Mouse (Mus musculus) stomach, postnatal 0 days (tissue): ENCODE results near the gene Cdc20. TPM values are rescaled to one million over a fixed set of nuclear protein-coding genes. Genes with fewer than 3 reads are reported as not detected.

ENCODE experiments used
- ATAC-seq: fragments of 200-750 bp; cut with Nextera tagmentation; 2 replicates; pipeline ENCODE4 v1.8.0; 2017; ENCODE audit not compliant: low FRiP score, low TSS enrichment
- DNase-seq: peaks from one replicate; pipeline ENCODE4 v3.0.0-alpha.2; 2016; ENCODE audit warnings: low spot score
- H3K27ac ChIP-seq: fragments of 300-500 bp; sonication (generic); replicated peaks from 2 replicates; pipeline ENCODE4 v1.5.1; 2014; ENCODE audit warnings: mild to moderate bottlenecking, control low read depth
- H3K27me3 ChIP-seq: fragments of 300-500 bp; sonication (generic); 2 replicates; pipeline ENCODE4 v1.6.1; 2014; ENCODE audit warnings: low read length; ENCODE audit not compliant: control insufficient read depth, insufficient read depth
- H3K36me3 ChIP-seq: fragments of 300-500 bp; sonication (generic); 2 replicates; pipeline ENCODE4 v1.6.1; 2014; ENCODE audit warnings: low read length, mixed read lengths; ENCODE audit not compliant: control insufficient read depth, insufficient read depth
- H3K4me1 ChIP-seq: fragments of 300-500 bp; sonication (generic); replicated peaks from 2 replicates; pipeline ENCODE4 v1.6.1; 2014; ENCODE audit warnings: antibody characterized with exemption; ENCODE audit not compliant: control insufficient read depth, insufficient read depth
- H3K4me2 ChIP-seq: fragments of 300-500 bp; sonication (generic); replicated peaks from 2 replicates; pipeline ENCODE4 v1.6.1; 2014; ENCODE audit warnings: low read depth, mild to moderate bottlenecking, control low read depth, moderate library complexity
- H3K4me3 ChIP-seq: fragments of 300-500 bp; sonication (generic); 2 replicates; pipeline ENCODE4 v1.5.1; 2014; ENCODE audit warnings: low read depth, low read length, control low read depth
- H3K9ac ChIP-seq: fragments of 300-500 bp; sonication (generic); 2 replicates; pipeline ENCODE4 v1.6.1; 2014; ENCODE audit warnings: mild to moderate bottlenecking, low read length, control low read depth, mixed read lengths
- H3K9me3 ChIP-seq: fragments of 300-500 bp; sonication (generic); 2 replicates; pipeline ENCODE4 v1.6.1; 2016; ENCODE audit warnings: low read length; ENCODE audit not compliant: control insufficient read depth
- CTCF ChIP-seq: IDR thresholded peaks from 2 replicates; pipeline ENCODE4 v1.5.1; 2016; ENCODE audit warnings: antibody characterized with exemption, low read depth, mild to moderate bottlenecking, moderate library complexity
- EP300 ChIP-seq: optimal IDR thresholded peaks from 2 replicates; pipeline ENCODE3; 2016; ENCODE audit warnings: antibody characterized with exemption
- WGBS: fragments of 180-500 bp; shearing (Covaris S2); extraction: QIAGEN DNeasy Blood & Tissue Kit; methylation state at CpG from one replicate; pipeline ENCODE4 v1.1.7; 2014; 5-methylcytosine and 5-hydroxymethylcytosine counted together
- polyA plus RNA-seq: library from polyadenylated mRNA; unstranded; fragments of >200 nt; fragmentation: Nextera tagmentation; extraction: Ambion mirVana; gene quantifications from 2 replicates; pipeline ENCODE4 v1.2.1, GENCODE M21; 2015

Cdc20 gene
- polyA plus RNA-seq, 1 experiment from 2014 or later = 67.3 TPM

DNA sequence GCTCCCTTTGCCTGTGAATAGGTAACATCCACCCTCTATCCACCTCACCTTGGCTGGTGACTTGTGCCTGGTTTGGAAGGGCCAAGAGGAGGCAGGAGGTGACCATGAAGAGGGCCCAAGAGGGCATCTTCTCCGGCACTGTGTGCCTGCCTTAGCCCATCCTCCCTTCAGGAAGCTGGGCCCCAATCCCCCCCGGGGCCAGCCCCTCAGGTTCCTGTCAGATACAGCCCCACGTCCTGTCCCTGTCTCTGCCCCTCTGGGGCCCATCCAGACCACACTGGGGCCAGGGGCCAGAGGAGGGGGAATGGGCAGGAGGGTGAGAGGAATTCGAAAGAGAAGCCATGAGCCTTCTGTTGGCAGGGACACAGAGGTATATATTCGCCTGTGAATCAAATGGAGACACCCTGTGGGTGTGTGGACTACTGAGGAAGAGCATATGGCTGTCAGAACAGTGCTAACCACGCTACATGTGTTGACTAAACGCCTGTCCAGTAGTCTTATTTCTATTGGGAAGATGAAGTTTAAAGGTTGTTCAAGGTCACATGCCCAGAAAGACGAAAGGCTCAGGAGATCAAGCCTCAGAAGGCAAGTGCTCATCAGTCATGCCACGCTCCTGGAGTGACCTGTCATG is 20.3 kb upstream of the Cdc20 start, which contains the start of gene Mpl:
Gene Mpl (minus strand): TSS at position 169 of the 631 bp plus-strand sequence.
- 0 out of 2 replicates have a peak, but pooled peaks have one; percentile 35 for ATAC-seq
- 57% methylated on average over 9 of the region's 9 CpGs for WGBS
- no peak for DNase-seq
- H3K9ac ChIP-seq = no peak within 1 kb of the TSS
- H3K4me3 ChIP-seq = no peak within 1 kb of the TSS
- TF ChIP-seq CTCF (no peak), EP300 (no peak)
- no peaks in the 10 kb centered on the region for H3K36me3 ChIP-seq
- no peak within 1 kb of the TSS for H3K4me2 ChIP-seq
- H3K4me1 ChIP-seq = no peaks in the 10 kb centered on the region
- H3K27me3 ChIP-seq = no peaks in the 10 kb centered on the region
- no peaks in the 10 kb centered on the region for H3K9me3 ChIP-seq
- no peak within 1 kb of the TSS for H3K27ac ChIP-seq

DNA sequence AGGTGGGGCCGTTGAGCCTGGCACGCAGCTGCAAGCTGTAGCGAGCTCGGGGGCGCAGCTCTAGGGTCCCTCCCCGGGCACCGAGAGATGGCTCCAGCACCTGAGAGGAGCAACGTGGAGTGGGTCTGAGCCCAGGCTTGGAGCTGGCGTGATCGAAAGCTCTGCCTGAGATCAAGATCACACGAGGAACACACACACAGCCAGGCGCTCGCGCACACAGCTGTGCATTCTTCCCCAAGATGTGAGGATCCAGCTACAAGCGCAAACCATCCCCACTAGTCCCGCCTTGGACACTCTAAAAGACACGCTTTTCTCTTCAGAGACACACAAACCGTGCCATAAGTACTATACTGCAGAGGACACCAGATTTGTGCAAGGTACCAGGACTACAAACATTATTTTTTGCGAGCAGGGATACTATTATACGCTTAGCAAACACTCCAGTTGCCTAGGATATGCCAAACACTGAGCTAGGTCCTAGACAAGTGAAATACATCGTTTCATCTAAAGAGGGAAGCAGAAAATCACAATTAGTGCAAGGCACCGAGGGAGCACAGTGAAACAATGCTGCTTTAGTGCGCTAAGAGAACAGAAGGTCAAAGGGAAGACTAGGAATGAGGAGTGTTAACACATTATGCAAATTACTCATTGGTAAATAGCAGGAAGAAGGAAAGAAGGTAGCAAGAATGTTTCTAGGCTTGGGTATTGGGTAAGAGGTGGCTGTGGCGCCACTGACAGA is 9.4 kb upstream of the Cdc20 start:
- Histone ChIP-seq H3K4me3 (peak overlapping the region; percentile 28), H3K4me2 (peak overlapping the region; percentile 59), H3K36me3 (no peaks in the 10 kb centered on the region), H3K4me1 (no peaks in the 10 kb centered on the region), H3K27ac (peak overlapping the region; percentile 73), H3K9ac (peak overlapping the region; percentile 47), H3K9me3 (no peaks in the 10 kb centered on the region), H3K27me3 (no peaks in the 10 kb centered on the region)
- peak; percentile 28 for DNase-seq
- TF ChIP-seq EP300 (no peak), CTCF (peak; percentile 19)
- WGBS = 24% methylated on average over 24 of the region's 24 CpGs
- ATAC-seq = peak; percentile 77

DNA sequence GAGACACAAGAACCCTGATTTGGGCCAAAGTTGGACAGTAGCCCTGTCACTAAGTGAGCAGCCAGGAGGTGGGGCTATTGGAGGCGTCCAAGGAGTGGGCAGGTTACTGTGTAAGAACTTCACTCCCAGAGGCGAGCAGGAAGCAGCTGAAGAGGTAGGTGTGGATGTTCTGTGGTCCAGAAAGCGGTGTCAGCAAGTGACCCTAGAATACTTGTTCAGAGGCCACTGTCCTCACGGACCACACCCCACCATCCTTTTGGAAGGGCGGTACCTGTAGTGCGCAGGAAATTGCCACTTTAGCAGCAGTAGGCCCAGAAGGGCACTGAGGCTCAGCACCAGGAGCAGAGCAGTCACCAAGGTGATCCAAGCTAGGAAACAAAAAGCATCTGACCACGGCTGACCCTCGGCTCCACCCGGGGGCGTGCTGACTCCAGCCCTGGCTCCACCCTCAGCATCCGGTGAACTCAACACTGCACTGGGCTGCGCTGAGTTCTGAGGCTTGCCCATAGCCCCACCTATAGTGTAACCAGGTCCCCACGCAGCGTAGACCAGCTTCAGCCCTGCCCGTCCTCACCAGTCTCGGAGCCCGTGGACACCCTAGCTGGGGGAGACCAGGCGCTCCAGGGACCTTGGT is 8.7 kb upstream of the Cdc20 start:
- Histone ChIP-seq H3K9me3 (no peaks in the 10 kb centered on the region), H3K4me3 (peak overlapping the region; percentile 28), H3K36me3 (no peaks in the 10 kb centered on the region), H3K9ac (peak overlapping the region; percentile 47), H3K4me1 (no peaks in the 10 kb centered on the region), H3K27ac (peak overlapping the region; percentile 73), H3K27me3 (no peaks in the 10 kb centered on the region), H3K4me2 (peak overlapping the region; percentile 59)
- 19% methylated on average over 18 of the region's 18 CpGs for WGBS
- DNase-seq (peak; percentile 75), ATAC-seq (peak; percentile 86)
- TF ChIP-seq CTCF (peak; percentile 62), EP300 (no peak)

DNA sequence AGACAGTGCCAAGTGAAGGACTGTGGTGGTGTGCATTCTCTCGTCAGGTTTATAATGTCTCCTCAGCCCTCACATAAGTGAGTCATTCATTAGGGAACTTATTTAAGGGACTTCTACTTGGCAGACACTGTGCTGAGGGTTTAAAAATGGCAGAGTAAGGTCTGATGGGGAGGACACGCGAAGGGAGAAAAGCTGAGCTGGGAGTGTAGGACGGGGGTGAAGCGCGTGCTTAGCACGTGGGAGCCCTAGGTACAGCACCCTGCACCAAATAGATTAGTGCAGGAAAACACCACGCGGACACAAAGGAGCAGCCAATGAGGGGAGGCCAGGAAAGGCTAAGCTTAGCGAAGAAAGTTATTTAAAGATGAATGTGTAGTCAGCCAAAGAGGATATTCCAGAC is 7.9 kb upstream of the Cdc20 start:
- Histone ChIP-seq H3K9me3 (no peaks in the 10 kb centered on the region), H3K36me3 (no peaks in the 10 kb centered on the region), H3K9ac (no peak overlapping the region), H3K27me3 (no peaks in the 10 kb centered on the region), H3K4me1 (no peaks in the 10 kb centered on the region), H3K4me2 (no peak overlapping the region), H3K4me3 (no peak overlapping the region), H3K27ac (peak overlapping the region; percentile 31; the same call in 1 of the 2 replicates)
- DNase-seq (no peak), ATAC-seq (no peak)
- TF ChIP-seq EP300 (no peak), CTCF (no peak)
- 57% methylated on average over 10 of the region's 10 CpGs for WGBS

DNA sequence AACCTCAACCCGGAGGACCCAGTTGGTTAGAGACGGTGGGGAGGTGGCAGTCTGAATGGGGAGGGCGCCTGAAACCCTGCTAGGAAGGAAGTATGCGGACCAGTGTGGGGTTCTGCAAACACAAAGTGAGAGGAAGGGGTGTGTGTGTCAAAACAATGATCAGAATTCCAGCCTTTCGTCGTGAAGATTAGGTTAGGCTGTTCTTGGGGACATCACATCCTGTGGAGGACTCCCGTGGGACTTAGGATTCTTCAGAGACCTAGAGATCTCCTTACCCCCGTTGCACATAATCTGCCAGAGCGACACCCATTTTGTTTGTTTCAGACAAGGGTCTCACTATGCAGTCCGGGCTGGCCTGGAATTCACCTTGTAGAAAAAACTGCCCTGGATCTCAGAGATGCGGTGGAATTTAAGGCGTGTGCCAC is 689 bp upstream of the Cdc20 start:
- 5% methylated on average over 12 of the region's 12 CpGs for WGBS
- no peak for ATAC-seq

More for the DNA sequence above, 689 bp upstream of the Cdc20 start:
- Histone ChIP-seq H3K4me2 (peak overlapping the region; percentile 55), H3K27ac (peak overlapping the region; percentile 88), H3K36me3 (no peaks in the 10 kb centered on the region; the same call in 1 of the 2 replicates), H3K27me3 (no peaks in the 10 kb centered on the region), H3K4me3 (peak overlapping the region; percentile 52), H3K4me1 (peaks cover 7% of the 10 kb centered on the region; the same call in 1 of the 2 replicates), H3K9ac (peak overlapping the region; percentile 64), H3K9me3 (no peaks in the 10 kb centered on the region)
- TF ChIP-seq EP300 = no peak
- no peak for TF ChIP-seq CTCF
- no peak for DNase-seq
